In genomic region chr12:37108390-37108738, GRCm38 (mm10) we compare ENCODE assay signal across 7 mouse cellular contexts. TPM values are rescaled to one million over a fixed set of nuclear protein-coding genes. Genes with fewer than 3 reads are reported as not detected.
DNase-seq lines count a peak whose midpoint lies in the region; ATAC-seq and TF ChIP-seq lines count a peak whose summit lies in the region.

TSS of gene Meox2 (plus strand) at chr12:37108540.

- H3K27me3 ChIP-seq in hindbrain, postnatal 0 days (ENCODE audit: insufficient read depth, low read length) = peaks cover 25% of the 10 kb centered on the region; the same call in 1 of the 2 replicates
- peaks cover 10% of the 10 kb centered on the region; the same call in 1 of the 2 replicates for H3K27me3 ChIP-seq in stomach, embryonic 15.5 days (replicated peaks)

- H3K9me3 ChIP-seq in ES-E14 (ENCODE audit: control insufficient read depth, insufficient read depth, low read depth, low read length) = no peaks in the 10 kb centered on the region
- no peaks in the 10 kb centered on the region for H3K9me3 ChIP-seq in hindbrain, postnatal 0 days (ENCODE audit: low read length)
- H3K9me3 ChIP-seq in stomach, embryonic 15.5 days = no peaks in the 10 kb centered on the region

- H3K27ac ChIP-seq in ES-E14 (ENCODE audit: insufficient read depth, low read depth, low read length, poor library complexity, severe bottlenecking) = no peak within 1 kb of the TSS
- H3K27ac ChIP-seq in hindbrain, postnatal 0 days = no peak within 1 kb of the TSS
- peak within 1 kb of the TSS; percentile 38 for H3K27ac ChIP-seq in stomach, embryonic 15.5 days

- in situ Hi-C loops in ES-E14 (cut with MboI; ENCODE audit: low sequenced_read_pairs in 2 of 2, unreplicated experiment in 2 of 2) = no loop called here

- no peak within 1 kb of the TSS for H3K9ac ChIP-seq in ES-E14 (ENCODE audit: insufficient read depth, low read depth, low read length, poor library complexity, severe bottlenecking)
- 0 out of 2 replicates have a peak within 1 kb of the TSS, but pooled peaks have one; percentile 13 for H3K9ac ChIP-seq in hindbrain, postnatal 0 days (replicated peaks; ENCODE audit: low read length)
- no peak within 1 kb of the TSS for H3K9ac ChIP-seq in stomach, embryonic 15.5 days

- DNase-seq in ES-E14 (ENCODE audit: low read depth, low spot score) = no peak
- DNase-seq in gastrocnemius, postnatal 36 days = peak; percentile 70
- DNase-seq in hindbrain, postnatal 0 days (ENCODE audit: low spot score) = peak; percentile 31
- peak; percentile 62 for DNase-seq in lung, postnatal 10 days
- DNase-seq in thymus, postnatal 0 days (ENCODE audit: low spot score) = no peak

- peak within 1 kb of the TSS; percentile 90 for H3K4me2 ChIP-seq in hindbrain, postnatal 0 days (ENCODE audit: low read depth, low read length)
- peak within 1 kb of the TSS; percentile 77 for H3K4me2 ChIP-seq in stomach, embryonic 15.5 days

- WGBS in hindbrain, postnatal 0 days = under 1% methylated on average over 12 of the region's 12 CpGs
- WGBS in stomach, embryonic 15.5 days = under 1% methylated on average over 12 of the region's 12 CpGs

- peaks cover 0 to 5% of the 10 kb centered on the region in 2 experiments; a peak in 1 of 4 replicates for H3K4me1 ChIP-seq in ES-E14 (ENCODE audit: control insufficient read depth in 2 of 2, insufficient read depth in 2 of 2, low read length in 2 of 2, poor library complexity in 1 of 2)
- peaks cover 6% of the 10 kb centered on the region; the same call in 1 of the 2 replicates for H3K4me1 ChIP-seq in hindbrain, postnatal 0 days (ENCODE audit: insufficient read depth, low read length)
- peaks cover 4% of the 10 kb centered on the region; the same call in 1 of the 2 replicates for H3K4me1 ChIP-seq in stomach, embryonic 15.5 days

- TF ChIP-seq CTCF in hindbrain, postnatal 0 days (IDR thresholded peaks at IDR 0.05; ENCODE audit: low read depth) = no peak

- intact Hi-C loops in gastrocnemius, postnatal 36 days (cut with DNase I) = loop anchor here (5.0 kb wide), 1 partner anchor 391 kb away; no protein-coding TSS in a partner anchor

- peak; percentile 71 for ATAC-seq in common myeloid progenitor, adult 5-6 weeks (replicated peaks; ENCODE audit: low read depth, poor library complexity, severe bottlenecking)
- peak; percentile 63; the same call in 1 of the 2 replicates for ATAC-seq in hindbrain, postnatal 0 days
- peak; percentile 85 for ATAC-seq in stomach, embryonic 15.5 days (ENCODE audit: insufficient read depth, low FRiP score, low read depth)

- H3K36me3 ChIP-seq in ES-E14 (ENCODE audit: control insufficient read depth, insufficient read depth, low read length, poor library complexity, severe bottlenecking) = no peaks in the 10 kb centered on the region
- no peaks in the 10 kb centered on the region for H3K36me3 ChIP-seq in hindbrain, postnatal 0 days (ENCODE audit: insufficient read depth, low read length)
- H3K36me3 ChIP-seq in stomach, embryonic 15.5 days = no peaks in the 10 kb centered on the region

- H3K4me3 ChIP-seq in ES-E14 (ENCODE audit: insufficient read depth in 1 of 2, low read depth in 1 of 2, low read length in 2 of 2, poor library complexity in 1 of 2, severe bottlenecking in 1 of 2) = peak within 1 kb of the TSS; percentile 43 to 44
- H3K4me3 ChIP-seq in hindbrain, postnatal 0 days (ENCODE audit: low read length) = peak within 1 kb of the TSS; percentile 48
- H3K4me3 ChIP-seq in stomach, embryonic 15.5 days (replicated peaks) = peak within 1 kb of the TSS; percentile 46

TF ChIP-seq in ES-E14, 5 proteins besides CTCF, POLR2A, EP300 and RAD21:
- TF ChIP-seq HCFC1 (IDR thresholded peaks at IDR 0.05; ENCODE audit: borderline replicate concordance, insufficient read depth, low read length) (no peak), CHD2 (IDR thresholded peaks at IDR 0.05; ENCODE audit: low read depth, low read length) (no peak), ZNF384 (IDR thresholded peaks at IDR 0.05; ENCODE audit: low read depth, low read length) (no peak), ZC3H11A (IDR thresholded peaks at IDR 0.05; ENCODE audit: borderline replicate concordance, low read depth, low read length) (no peak), MAFK (IDR thresholded peaks at IDR 0.05; ENCODE audit: insufficient read depth, low read depth, low read length) (no peak)

RNA-seq across cellular contexts. Expression of gene Meox2, which starts in this region (rescaled TPM):
- 0.11 and 0.31 TPM in 2 replicates for total RNA-seq in ES-E14 (2012; rRNA removed)
- total RNA-seq in common myeloid progenitor, adult 5-6 weeks (2017) = not detected in 2 replicates
- 10 to 100 TPM in 1 of 2 experiments, 1 to 10 TPM in 1; 9.9 to 10.6 TPM for total RNA-seq in gastrocnemius, postnatal 36 days (2021)
- 0.47 TPM in 1 of 2 replicates, not detected in the other for total RNA-seq in hindbrain, postnatal 0 days (2014; rRNA removed)
- polyA plus RNA-seq in hindbrain, postnatal 0 days (2015; fragmentation: Nextera tagmentation; extraction: Ambion mirVana) = 0.19 and 0.43 TPM in 2 replicates
- 4.5 and 5.4 TPM in 2 replicates for polyA plus RNA-seq in stomach, embryonic 15.5 days (2015; fragmentation: Nextera tagmentation; extraction: Ambion mirVana)
- polyA plus RNA-seq in thymus, postnatal 0 days (2015; fragmentation: Nextera tagmentation; extraction: Ambion mirVana) = 2.1 and 2.5 TPM in 2 replicates

Comparison
In these comparisons a context has a peak if more than half of its experiments do, and no peak if none do; other contexts are left out.
1. Peak in ATAC-seq in common myeloid progenitor, adult 5-6 weeks; RNA of the gene not detected or under 1 TPM.
2. Peak in DNase-seq, ATAC-seq, H3K4me3 ChIP-seq, H3K9ac ChIP-seq and H3K4me2 ChIP-seq in hindbrain, postnatal 0 days; RNA of the gene not detected or under 1 TPM.
3. DNase-seq: peak in gastrocnemius, postnatal 36 days (2 of 2) and lung, postnatal 10 days (single experiment); none in ES-E14 (single experiment) and thymus, postnatal 0 days (single experiment).
4. Peak in every context shown above with its lines, with median percentiles within 50 percentile points of each other: H3K4me3 ChIP-seq and ATAC-seq.